8 mouse cellular contexts compared by ENCODE assay signal in the genomic region with DNA sequence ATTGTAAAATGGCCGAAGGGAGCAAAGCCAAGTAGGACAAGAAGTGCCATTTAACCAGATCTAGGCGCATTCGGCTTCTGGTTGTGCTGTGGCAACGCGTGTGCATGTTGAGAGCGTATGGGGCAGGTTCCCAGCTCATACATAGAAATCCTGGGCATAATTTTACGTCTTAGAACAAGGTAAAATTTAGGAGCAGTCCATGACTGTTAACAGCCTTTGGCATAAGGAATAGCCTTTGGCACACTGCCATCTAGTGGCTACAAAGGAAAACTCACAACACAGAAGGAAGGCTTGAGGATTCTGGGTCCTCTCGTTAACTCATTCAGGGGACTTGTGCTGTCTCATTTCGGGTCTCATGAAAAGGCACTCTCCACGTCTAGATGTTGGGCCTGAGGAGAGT. TPM values are rescaled to one million over a fixed set of nuclear protein-coding genes. Genes with fewer than 3 reads are reported as not detected.
DNase-seq lines count a peak whose midpoint lies in the region; ATAC-seq and TF ChIP-seq lines count a peak whose summit lies in the region.

No protein-coding gene starts in this region.

- no peaks in the 10 kb centered on the region for H3K9me3 ChIP-seq in hindbrain, embryonic 12.5 days (replicated peaks)
- H3K9me3 ChIP-seq in midbrain, embryonic 14.5 days (ENCODE audit: control insufficient read depth, low read length) = no peaks in the 10 kb centered on the region

- 0 out of 2 replicates have a peak, but pooled peaks cover 2% of the 10 kb centered on the region for H3K4me1 ChIP-seq in lung, adult 2 months (ENCODE audit: control insufficient read depth, insufficient read depth, low read length)
- peaks cover 2% of the 10 kb centered on the region; the same call in 1 of the 2 replicates for H3K4me1 ChIP-seq in hindbrain, embryonic 12.5 days
- H3K4me1 ChIP-seq in midbrain, embryonic 14.5 days (ENCODE audit: control insufficient read depth, insufficient read depth, low read length) = 0 out of 2 replicates have a peak, but pooled peaks cover 2% of the 10 kb centered on the region

- ATAC-seq in hindbrain, embryonic 12.5 days (ENCODE audit: low FRiP score) = peak; percentile 60; the same call in 1 of the 2 replicates
- ATAC-seq in midbrain, embryonic 14.5 days (ENCODE audit: low FRiP score, low TSS enrichment) = no peak

- peaks cover 32% of the 10 kb centered on the region for H3K27me3 ChIP-seq in hindbrain, embryonic 12.5 days
- peaks cover 7% of the 10 kb centered on the region; the same call in 1 of the 2 replicates for H3K27me3 ChIP-seq in midbrain, embryonic 14.5 days (ENCODE audit: control insufficient read depth, insufficient read depth, low read length)

- 0 out of 2 replicates have a peak, but pooled peaks have one; percentile 12 for TF ChIP-seq CTCF in lung, adult 2 months (IDR thresholded peaks at IDR 0.05; ENCODE audit: insufficient read depth, low read length)

- no peaks in the 10 kb centered on the region for H3K36me3 ChIP-seq in hindbrain, embryonic 12.5 days
- no peaks in the 10 kb centered on the region for H3K36me3 ChIP-seq in midbrain, embryonic 14.5 days (ENCODE audit: control insufficient read depth, insufficient read depth, low read length)

- no peak overlapping the region for H3K4me2 ChIP-seq in hindbrain, embryonic 12.5 days (replicated peaks)
- H3K4me2 ChIP-seq in midbrain, embryonic 14.5 days (ENCODE audit: low read length) = 0 out of 2 replicates have a peak overlapping the region, but pooled peaks have one; percentile 21

- no peak overlapping the region for H3K4me3 ChIP-seq in lung, adult 2 months (replicated peaks; ENCODE audit: extremely low read depth, low read depth, low read length)
- no peak overlapping the region for H3K4me3 ChIP-seq in hindbrain, embryonic 12.5 days
- no peak overlapping the region for H3K4me3 ChIP-seq in midbrain, embryonic 14.5 days (replicated peaks; ENCODE audit: low read depth, low read length)

- H3K9ac ChIP-seq in hindbrain, embryonic 12.5 days = no peak overlapping the region
- H3K9ac ChIP-seq in midbrain, embryonic 14.5 days (replicated peaks; ENCODE audit: low read length) = no peak overlapping the region

- TF ChIP-seq POLR2A in lung, adult 2 months (IDR thresholded peaks at IDR 0.05; ENCODE audit: borderline replicate concordance, extremely low read depth, low read depth, low read length) = no peak

- peak; percentile 22 for DNase-seq in lung, adult 2 months
- DNase-seq in lung, adult 18-20 months = no peak
- peak; percentile 20 for DNase-seq in adrenal gland, adult 8-10 months
- peak; percentile 48 for DNase-seq in embryo, embryonic 9.5 days (ENCODE audit: extremely low spot score)
- DNase-seq in layer of hippocampus, postnatal 25 days (ENCODE audit: extremely low spot score in 1 of 2, low spot score in 1 of 2) = peak; percentile 41 to 47
- peak; percentile 90 for DNase-seq in midbrain, embryonic 14.5 days
- peak; percentile 18 for DNase-seq in thymus, postnatal 14 days

- H3K27ac ChIP-seq in hindbrain, embryonic 12.5 days = no peak overlapping the region
- no peak overlapping the region for H3K27ac ChIP-seq in midbrain, embryonic 14.5 days (replicated peaks; ENCODE audit: low read depth, low read length)

- WGBS in lung, adult 2 months = 20% methylated on average over 10 of the region's 10 CpGs
- 21% methylated on average over 10 of the region's 10 CpGs for WGBS in hindbrain, embryonic 12.5 days
- 20% methylated on average over 10 of the region's 10 CpGs for WGBS in midbrain, embryonic 14.5 days

RNA-seq across cellular contexts. Expression of gene Topaz1, which starts 17.6 kb away (rescaled TPM):
- polyA plus RNA-seq in lung, adult 2 months (2012; rRNA removed) = 0.02 TPM in 1 of 2 replicates, not detected in the other
- under 1 TPM in 2 of 4 experiments, not detected in 2; 0.06 to 0.59 TPM for total RNA-seq in adrenal gland, adult 8-10 months (2022)
- polyA plus RNA-seq in hindbrain, embryonic 12.5 days (2016; fragmentation: Nextera tagmentation; extraction: Ambion mirVana) = not detected in 2 replicates
- total RNA-seq in layer of hippocampus, postnatal 25 days (2021) = not detected
- not detected in 2 replicates for polyA plus RNA-seq in midbrain, embryonic 14.5 days (2014; fragmentation: Nextera tagmentation; extraction: Ambion mirVana)

Comparison
In these comparisons a context has a peak if more than half of its experiments do, and no peak if none do; other contexts are left out.
1. DNase-seq: peak in lung, adult 2 months (single experiment), adrenal gland, adult 8-10 months (single experiment), embryo, embryonic 9.5 days (single experiment), layer of hippocampus, postnatal 25 days (2 of 2), midbrain, embryonic 14.5 days (single experiment) and thymus, postnatal 14 days (single experiment); none in lung, adult 18-20 months (0 of 2).